Mouse (Mus musculus) liver, embryonic 14.5 days (tissue): ENCODE data around the gene Dagla.

Source experiments
- CTCF ChIP-seq: IDR thresholded peaks from 2 replicates; pipeline ENCODE4 v1.5.1; 2016; ENCODE audit warnings: antibody characterized with exemption, low read depth, control low read depth
- EP300 ChIP-seq: IDR thresholded peaks from 2 replicates; pipeline ENCODE4 v1.6.1; 2016; ENCODE audit warnings: antibody characterized with exemption, low read depth

GRCm38 (mm10) chr19:10203848-10204615, 100.6 kb downstream of the Dagla start, which contains the start of the genes Tmem258 and Fen1:
- TF ChIP-seq CTCF (no peak), EP300 (no peak)
